Mouse (Mus musculus) left cerebral cortex, postnatal 36 days (tissue): ENCODE data around the gene Pcbd2. TPM values are rescaled to one million over a fixed set of nuclear protein-coding genes. Genes with fewer than 3 reads are reported as not detected.

Source experiments
- DNase-seq, 2 experiments: peaks; one replicate each; pipeline ENCODE4 v3.0.0; 2021 to 2022; ENCODE audit warnings: low spot score in 2 of 2, mixed read lengths in 1 of 2
- intact Hi-C: fragments of 180-260 bp; cut with DNase I; formaldehyde crosslinking; loops from one replicate; pipeline ENCODE4 v1.15.1; 2025
- total RNA-seq, 2 experiments: library from RNA; stranded (reverse); gene quantifications; 2 replicates each; pipeline ENCODE4 v1.2.3; 2021

The Pcbd2 gene
- total RNA-seq, 2 experiments from 2014 or later, result 27.0 to 28.6 TPM

DNA sequence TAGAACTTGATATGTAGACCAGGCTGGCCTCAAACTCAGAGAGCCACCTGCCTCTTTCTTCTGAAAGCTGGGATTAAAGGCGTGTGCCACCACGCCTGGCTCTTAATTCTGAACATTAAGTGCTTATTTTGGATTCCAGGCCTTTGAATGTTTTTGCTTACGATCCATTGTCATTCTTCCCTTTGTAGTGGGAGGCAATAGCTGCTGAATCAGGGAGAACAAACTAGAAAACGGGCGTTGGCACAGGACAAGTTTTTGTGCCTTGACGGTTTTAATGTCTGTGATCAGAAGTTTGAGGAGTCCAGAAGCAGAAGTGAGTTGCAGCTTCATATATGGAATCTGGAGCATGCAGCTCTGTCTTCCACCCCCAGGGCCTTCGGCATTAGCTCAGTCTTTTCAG is 3.5 kb downstream of the Pcbd2 start:
- intact Hi-C loops, result no loop called here
- no peak for DNase-seq

DNA sequence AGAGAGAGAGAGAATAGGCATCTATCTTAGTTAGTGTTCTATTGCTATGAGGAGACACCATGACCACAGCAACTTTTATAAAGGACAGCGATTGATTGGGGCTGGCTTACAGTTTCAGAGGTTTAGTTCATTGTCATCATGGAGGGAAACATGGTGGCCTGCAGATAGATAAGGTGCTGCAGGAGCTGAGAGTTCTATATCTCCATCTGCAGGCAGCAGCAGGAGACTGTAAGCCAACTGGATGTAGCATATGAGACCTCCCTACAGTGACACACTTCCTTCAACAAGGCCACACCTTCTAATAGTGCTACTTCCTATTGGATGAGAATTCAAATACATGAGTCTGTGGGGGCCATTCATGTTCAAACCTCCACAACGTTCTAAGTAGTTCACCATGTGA is 5.0 kb downstream of the Pcbd2 start:
- no peak for DNase-seq
- intact Hi-C loops, result no loop called here

DNA sequence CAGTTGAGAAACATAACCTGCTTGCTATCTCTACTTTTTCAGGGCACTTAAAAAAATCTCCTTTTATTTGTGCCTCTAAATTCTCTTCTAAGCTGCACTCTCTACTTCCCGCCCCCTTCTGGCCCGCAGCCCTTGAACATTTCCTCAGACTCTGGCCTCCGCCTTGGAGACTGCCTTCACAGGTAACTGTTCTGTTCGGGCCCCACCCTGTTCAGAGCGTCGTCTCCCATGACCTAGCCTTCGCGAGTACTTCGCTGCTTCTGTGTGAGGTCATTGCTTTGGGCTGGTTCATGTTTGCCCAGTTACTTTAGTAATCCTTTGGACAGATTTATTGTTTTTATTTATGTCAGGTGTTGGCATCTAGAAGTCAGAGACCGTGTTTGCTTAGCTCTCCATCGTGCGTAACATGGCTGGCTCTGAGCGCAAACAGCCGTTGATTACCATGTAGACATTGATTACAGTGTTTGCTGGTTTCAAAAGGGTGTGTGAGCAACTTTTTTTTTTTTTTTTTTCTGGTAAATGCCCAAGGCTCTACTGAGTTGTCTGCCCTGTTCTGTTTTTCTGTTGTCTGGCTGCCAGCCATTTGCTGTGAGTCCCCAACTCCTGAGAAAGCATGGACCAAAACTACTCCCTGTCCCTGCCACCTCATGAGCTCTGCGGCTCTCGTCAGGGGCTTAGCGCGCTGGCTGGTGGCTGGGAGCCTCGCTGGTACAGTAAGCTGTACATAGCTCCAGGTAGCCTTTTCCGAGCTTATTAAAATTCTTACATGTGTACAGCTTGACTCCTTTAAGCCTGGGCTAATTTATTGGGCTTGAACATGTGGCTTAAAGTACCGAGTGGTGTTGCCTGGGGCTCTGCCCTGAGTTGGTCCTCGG is 6.7 kb downstream of the Pcbd2 start:
- DNase-seq, result no peak

DNA sequence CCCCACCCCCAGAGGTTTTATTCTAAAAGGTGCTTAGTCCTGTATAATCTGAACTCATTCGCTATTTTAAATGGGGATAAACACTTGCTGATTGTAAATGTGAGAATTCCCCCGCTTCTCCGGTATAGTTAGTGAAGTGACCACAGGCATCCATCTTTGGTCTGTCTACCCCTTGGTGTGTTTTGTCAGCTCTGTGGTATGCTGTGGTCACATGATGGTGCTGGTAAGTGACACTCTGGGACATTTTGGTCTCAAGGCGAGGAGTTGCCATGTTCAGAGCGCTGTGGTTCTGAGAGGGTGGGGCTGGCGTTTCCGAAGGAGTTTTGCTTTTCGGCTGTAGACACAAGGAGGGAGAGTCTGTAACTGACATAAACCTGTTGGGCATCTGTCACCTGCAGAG is 10.7 kb downstream of the Pcbd2 start:
- intact Hi-C loops, result no loop called here

More for the DNA sequence above, 6.7 kb downstream of the Pcbd2 start:
- intact Hi-C loops, result no loop called here

DNA sequence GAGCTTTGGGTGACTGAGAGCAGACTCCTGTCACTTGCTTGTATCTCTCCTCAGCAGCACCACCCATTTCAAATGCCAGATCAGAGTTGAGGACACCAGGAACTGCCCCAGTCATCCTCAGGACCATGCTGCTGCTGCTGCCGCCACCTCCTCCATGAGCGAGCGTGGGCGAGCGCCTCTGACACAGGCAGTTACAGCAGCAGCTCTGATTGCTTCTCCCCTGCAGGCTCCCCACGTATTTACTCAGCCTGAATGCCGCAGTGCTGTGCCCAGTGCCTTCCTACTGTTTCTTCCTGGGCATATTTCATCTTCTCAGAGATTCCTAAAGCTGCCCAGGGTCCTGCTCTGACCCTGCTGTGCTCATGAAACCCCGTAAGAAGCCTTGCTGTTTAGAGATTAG is 15.1 kb downstream of the Pcbd2 start:
- DNase-seq, result peak in 1 of 2 experiments; percentile 22
- intact Hi-C loops, result no loop called here

More for the DNA sequence above, 10.7 kb downstream of the Pcbd2 start:
- DNase-seq, result no peak

DNA sequence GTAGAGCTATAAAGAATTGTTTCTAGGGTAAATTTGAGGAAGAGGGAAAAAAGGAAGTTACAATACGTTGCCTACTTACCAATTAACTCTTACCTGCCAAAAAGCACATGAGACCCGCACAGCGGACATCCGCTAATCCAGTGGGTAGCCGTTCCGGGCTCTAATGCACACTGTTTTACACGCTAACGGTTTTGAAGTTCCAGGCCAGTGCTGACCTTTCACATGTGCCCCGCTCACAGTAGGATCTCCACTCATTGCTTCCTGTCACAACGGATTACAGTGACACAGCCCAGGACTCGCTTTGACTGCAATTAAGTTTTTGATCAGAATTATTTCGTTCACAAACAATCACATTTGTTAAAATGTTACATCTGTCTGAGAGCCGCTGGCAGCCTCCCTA is 27.2 kb downstream of the Pcbd2 start:
- DNase-seq, result no peak
- intact Hi-C loops, result no loop called here

DNA sequence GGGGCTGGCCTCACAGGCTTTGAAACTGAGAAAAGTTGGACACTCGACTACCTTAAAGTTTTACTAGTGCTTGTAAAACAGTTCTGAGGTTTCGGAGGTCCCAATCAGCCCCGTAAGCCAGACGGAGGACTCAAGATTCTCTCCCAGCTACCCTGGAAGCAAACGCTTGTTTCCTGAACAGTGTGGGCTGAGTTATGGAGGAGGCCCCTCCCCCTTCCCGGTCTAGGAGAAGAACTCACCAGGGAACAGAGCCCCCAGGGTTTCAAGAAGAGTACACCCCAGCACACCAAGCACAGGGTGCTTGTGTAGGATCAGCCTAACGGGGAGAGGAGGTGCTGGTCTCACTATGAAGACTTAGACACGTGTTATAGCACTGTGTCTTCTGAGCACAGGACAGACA is 29.6 kb downstream of the Pcbd2 start:
- DNase-seq, result no peak
- intact Hi-C loops, result no loop called here

DNA sequence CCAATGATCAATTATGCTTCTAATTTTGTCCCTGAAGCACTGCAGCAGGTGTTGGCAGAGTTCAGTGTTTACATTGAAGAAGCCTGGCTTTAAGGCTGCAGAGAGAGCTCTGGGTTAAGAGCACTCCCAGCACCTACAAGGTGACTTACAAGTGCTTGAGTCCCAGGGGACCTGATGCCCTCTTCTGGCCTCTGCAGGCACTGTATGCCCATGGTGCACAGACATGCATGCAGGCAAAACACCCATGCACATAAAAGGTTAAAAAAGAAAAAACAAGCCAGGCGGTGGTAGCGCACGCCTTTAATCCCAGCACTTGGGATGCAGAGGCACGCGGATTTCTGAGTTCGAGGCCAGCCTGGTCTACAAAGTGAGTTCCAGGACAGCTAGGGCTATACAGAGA is 30.5 kb downstream of the Pcbd2 start:
- intact Hi-C loops, result no loop called here
- no peak for DNase-seq

DNA sequence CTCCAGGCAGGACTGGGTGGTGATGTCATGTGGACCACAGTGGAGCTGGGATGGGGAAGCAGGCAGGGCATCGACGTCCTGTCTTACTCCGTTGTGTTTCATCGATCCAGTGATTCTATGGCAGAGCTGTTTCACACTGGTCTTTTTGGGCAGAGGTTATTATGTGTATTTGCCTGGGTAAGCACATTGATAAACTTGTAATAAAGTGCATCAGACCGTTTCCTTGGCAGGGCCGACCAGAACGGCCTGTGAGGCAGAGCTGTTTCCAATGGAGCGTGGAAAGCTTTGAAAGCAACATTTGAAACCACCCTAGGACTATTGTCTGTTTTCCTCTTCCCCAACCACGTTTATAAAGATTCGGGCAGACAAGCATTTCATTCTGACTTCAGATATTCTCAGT is 33.4 kb downstream of the Pcbd2 start:
- DNase-seq, result no peak
- intact Hi-C loops, result no loop called here

DNA sequence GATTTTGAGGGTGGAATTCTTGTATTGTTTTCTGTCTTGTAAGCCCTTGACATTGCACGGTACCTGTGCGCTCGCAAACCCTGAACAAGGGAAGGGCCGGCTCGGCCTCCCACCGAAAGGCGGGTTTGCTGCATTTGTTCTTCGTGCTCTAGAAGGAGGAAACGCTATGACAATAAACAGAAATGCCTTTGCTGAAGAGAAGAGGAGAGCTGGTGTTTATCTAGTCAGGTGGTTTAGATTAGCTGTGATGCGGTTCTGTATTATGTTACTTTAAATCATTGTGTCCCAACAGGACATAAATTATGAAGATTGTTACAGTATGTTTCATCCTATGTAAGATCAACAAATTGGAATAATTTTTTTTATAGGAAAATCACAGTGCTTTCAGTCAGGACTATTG is 34.3 kb downstream of the Pcbd2 start:
- no peak for DNase-seq
- intact Hi-C loops, result no loop called here

DNA sequence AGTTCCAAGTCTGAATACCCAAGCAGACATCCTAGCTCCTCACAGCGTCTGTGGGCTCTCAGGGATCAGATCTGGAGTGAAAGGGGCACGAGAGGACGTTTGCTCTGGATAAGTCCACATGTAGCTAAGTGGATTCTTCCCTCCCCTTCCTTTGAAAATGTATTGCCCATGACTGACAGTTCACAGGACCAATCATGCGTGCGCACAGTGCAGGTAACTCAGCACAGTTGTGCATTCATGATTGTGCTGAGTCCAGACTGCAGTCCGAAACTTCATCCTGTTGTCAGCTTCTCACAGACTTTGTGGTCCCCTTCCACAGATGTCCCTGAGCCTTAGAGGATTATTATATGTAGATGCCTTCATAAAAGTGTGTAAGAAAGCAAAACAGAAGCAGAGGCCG is 47.2 kb downstream of the Pcbd2 start:
- no peak for DNase-seq
- intact Hi-C loops, result no loop called here

DNA sequence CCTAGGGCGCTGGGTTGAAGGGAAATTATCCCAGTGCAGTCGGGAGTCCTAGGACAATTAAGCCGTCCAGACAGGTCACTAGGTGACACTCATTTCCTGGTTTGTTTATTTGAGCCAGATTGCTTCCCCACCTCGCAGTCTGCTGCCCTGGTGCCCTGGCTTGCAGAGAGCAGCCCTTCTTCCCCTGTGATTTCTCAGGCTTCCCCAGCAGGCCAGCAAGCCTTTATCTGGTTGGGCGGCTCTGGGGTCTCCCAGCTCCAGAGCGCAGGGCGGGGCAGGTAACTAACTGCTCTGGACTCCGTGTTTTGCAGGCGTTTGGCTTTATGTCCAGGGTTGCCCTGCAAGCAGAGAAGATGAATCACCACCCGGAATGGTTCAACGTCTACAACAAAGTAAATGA is 47.9 kb downstream of the Pcbd2 start:
- intact Hi-C loops, result no loop called here
- DNase-seq, result no peak

DNA sequence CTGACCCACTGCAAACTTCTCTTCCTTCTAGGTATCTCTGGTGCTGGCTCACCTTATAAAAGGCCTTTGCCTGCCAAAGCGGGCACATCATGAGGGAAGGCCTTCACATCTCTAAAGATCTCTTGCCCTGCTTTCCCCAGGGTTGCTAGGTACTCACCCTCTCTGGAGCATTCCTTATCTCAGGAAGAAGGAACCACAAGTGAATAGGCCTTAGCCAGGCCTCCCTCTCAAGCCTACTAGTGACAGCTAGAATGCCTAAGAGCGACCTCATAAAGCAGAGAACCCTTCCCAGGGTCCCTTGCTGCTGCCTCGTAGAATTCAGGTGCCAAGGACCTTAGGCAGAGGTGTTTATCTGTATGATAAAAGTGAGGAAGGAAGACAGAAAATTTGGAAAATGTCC is 57.1 kb downstream of the Pcbd2 start, which contains the start of gene Catsper3:
Gene Catsper3 (plus strand): TSS at position 301 of the 400 bp plus-strand sequence.
- intact Hi-C loops, result no loop called here
- no peak for DNase-seq

DNA sequence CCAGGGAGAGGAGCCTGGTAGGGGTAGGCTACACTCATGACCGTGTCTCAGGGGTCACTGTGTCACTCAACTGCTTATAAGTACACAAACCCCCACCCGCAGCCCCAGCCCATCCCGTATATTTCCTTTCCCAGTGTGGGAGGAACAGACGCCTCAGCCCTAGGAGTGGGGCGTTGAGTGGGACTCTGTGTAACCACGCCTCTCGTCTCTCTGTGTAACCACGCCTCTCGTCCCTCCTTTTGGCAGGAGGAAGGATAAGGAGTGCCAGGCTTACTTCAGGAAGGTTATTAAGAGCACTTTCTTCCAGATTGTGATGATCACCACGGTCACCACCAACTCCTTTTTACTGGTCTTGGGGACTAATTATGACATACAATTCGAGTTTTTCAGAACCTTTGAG is 59.0 kb downstream of the Pcbd2 start:
- no peak for DNase-seq
- intact Hi-C loops, result no loop called here

DNA sequence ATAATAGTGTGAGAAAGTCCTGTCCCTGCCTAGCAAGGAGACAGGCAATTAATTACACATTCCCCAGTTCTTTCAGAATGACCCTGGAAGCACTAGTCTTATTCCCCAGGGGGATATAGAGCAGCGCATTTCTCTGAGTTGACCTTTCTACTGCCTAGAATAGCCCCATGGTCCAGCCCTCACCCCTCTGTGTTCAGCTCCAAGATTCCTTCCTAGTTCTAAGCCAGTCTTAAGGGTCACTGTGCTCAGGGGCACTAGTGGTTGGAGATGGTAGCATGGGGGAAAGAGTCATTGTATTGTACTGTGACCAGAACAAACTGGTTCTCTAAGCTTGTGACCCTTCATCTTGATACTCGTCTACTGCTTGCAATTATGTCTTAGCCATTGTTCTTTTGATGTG is 74.1 kb downstream of the Pcbd2 start:
- intact Hi-C loops, result no loop called here
- DNase-seq, result no peak

DNA sequence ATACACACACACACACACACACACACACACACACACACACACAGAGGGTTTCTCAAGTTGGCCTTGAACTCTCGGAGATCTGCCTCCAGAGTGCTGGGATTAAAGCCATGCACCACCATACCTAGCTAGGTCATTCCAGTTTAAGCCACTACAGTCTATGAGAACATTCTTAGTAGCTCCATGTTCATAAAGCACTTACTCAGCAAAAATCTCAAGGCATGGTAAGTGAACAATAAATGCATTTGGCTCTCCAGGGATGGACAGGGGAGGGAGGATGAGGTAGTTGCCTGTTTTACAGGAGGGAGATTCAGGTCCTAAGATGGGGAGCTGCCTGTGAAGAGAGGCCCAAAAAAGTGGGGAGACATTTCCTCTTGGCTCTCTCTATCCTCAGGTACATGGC is 76.8 kb downstream of the Pcbd2 start:
- intact Hi-C loops, result no loop called here
- no peak for DNase-seq

DNA sequence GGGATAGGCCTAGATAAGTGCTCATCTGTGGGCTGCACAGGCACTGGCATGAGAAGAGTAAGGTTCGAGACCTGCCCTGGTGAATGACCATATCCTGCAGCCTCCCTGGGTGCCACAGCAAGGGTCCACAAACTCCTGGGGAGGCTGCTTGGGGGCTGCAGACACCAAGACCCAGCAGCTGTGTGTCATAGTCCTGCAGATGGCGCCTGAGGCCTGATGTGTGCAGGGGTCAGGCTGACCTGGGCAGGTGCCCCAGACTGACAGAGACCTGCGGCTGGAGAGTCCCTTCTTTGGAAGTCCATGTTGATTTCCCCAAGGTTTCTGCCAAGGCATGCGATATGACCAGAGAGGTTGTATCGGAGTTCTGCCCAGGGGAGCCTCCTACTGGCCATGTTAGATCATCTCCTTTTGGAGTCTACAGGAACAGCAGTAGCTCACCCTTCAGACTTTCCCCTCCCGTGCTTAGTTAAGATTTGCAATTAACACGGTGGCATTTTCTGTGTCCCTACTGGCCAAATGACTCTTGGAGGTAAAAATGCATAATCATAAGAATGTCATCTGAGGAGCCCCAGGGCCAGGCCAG is 82.0 kb downstream of the Pcbd2 start:
- intact Hi-C loops, result no loop called here
- DNase-seq, result no peak

DNA sequence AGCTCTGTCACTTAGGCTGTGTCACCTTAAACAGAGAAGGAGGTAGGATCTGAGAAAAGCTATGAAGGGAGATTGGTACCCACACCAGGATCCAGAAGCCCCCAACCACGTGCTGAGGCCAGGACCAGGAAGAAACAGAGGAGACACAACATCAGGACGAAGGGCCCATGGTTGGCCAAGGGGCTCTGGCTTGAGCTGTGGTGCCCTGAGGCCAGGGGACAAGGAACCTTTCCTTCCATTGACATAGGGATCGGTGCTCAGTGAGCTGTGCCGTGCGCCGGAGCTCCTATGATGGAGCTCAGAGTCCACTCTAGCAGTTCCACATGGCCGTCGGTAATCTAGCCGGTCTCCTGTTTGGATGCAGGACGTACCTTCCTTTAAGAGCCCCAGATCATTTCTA is 82.5 kb downstream of the Pcbd2 start:
- intact Hi-C loops, result no loop called here
- no peak for DNase-seq

DNA sequence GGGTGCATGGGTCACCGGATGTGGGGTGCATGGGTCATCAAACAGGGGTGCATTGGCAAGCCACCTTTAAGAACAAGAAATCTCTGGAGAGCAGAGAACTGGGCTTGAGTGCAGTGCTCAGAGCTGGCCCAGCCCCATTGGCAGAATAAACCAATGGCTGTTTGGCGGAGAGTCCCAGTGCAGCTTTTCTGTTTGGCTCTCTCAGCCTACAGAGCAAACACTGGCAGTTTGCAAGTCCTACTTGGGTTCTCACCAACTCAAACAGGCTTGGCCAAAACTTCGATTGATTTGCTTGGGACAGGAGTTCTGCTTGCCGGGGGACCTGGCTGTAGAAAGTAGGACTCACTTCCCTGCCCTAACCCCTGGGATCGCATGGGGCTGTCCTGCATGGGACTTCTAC is 83.8 kb downstream of the Pcbd2 start:
- intact Hi-C loops, result no loop called here
- DNase-seq, result no peak

DNA sequence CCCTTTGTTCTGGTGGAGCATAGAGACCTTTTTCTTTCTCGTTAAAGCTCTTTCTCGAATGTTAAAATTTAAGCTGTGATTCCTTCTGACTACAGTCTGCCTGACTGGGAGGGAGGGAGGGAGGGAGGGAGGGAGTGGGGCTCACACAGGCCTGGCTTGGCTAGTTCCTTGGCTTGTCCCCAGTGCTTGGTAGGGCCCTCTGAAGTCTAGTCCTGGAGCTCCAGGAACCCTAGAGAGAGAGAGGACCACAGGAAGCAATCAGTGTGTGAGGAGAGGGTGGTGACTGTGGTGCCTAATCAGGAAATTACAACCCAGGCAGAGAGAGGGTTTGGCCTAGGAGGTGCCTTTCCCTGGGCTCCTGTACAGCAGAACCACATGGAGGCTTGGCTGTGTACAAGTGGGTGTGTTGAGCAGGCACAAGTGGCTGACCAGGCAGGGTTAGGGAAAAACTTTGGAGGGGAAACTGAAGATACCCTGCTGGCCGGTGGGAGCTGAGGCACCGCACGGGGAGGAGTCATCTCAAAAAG is 86.4 kb downstream of the Pcbd2 start:
- intact Hi-C loops, result no loop called here
- DNase-seq, result no peak

DNA sequence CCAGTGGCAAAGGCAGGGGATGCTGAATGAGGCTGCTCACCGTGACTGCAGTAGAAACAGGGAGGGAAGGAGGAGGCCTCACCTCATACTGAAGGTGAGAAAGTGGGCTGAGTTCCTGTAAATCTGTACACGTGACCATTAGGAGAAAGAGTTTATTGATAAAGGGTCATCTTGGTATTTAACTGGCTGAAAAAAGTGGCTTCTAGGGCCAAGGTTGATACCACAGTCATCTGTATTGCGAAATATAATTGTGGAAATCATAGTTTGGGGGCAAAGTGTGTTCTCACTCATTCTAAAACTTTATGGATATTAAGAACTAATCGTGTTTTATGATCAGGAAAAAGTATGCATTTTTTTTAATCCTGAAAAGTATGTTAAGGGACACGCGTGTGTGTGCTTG is 87.7 kb downstream of the Pcbd2 start:
- intact Hi-C loops, result no loop called here
- DNase-seq, result no peak
